Comparison of ENCODE assay signal across 17 mouse cellular contexts in genomic region chr14:120387293-120387692, GRCm38 (mm10).
DNase-seq lines count a peak whose midpoint lies in the region; ATAC-seq lines count a peak whose summit lies in the region.
"Had no signal": no experiment of that assay in that cellular context is flagged by ENCODE, and none has a peak within 500 bp of the region (broad histone marks: within the 10 kb centered on the region; RNA-seq: fewer than 3 reads in every experiment).

No protein-coding gene starts in this region.

- H3K36me3 ChIP-seq in hindbrain, embryonic 16.5 days (ENCODE audit: control insufficient read depth, insufficient read depth, low read length) = no peaks in the 10 kb centered on the region
- peaks cover 4% of the 10 kb centered on the region; the same call in 1 of the 2 replicates for H3K36me3 ChIP-seq in neural tube, embryonic 15.5 days

- peak; percentile 97 for DNase-seq in heart, adult 11 months
- DNase-seq in heart, postnatal 25 days (ENCODE audit: low spot score) = no peak
- DNase-seq in right cerebral cortex, adult 18-20 months = peak; percentile 52
- DNase-seq in right cerebral cortex, adult 2 months (ENCODE audit: low spot score in 2 of 2) = no peak
- DNase-seq in heart, postnatal 10 days = peak; percentile 58 to 69
- DNase-seq: adrenal gland, adult 8-10 months; right cerebral cortex, postnatal 14 days had no signal

- no peak for ATAC-seq in hindbrain, embryonic 16.5 days
- ATAC-seq in neural tube, embryonic 15.5 days (ENCODE audit: low FRiP score) = no peak
- ATAC-seq: forebrain, embryonic 16.5 days; intestine, embryonic 16.5 days; midbrain, embryonic 13.5 days; Patski had no signal

- intact Hi-C loops in heart, postnatal 25 days (cut with DNase I) = loop anchor here (10.0 kb wide), 1 partner anchor 52 kb away; no protein-coding TSS in a partner anchor
- intact Hi-C loops in heart, postnatal 10 days (cut with DNase I) = no loop called here

- no peaks in the 10 kb centered on the region for H3K9me3 ChIP-seq in hindbrain, embryonic 16.5 days (ENCODE audit: control insufficient read depth, low read length)
- no peaks in the 10 kb centered on the region for H3K9me3 ChIP-seq in neural tube, embryonic 15.5 days (replicated peaks)
- H3K9me3 ChIP-seq: embryonic facial prominence, embryonic 13.5 days; midbrain, embryonic 13.5 days; stomach, embryonic 15.5 days had no signal

- H3K4me3 ChIP-seq in hindbrain, embryonic 16.5 days (ENCODE audit: low read length) = no peak overlapping the region
- no peak overlapping the region for H3K4me3 ChIP-seq in neural tube, embryonic 15.5 days (replicated peaks)
- H3K4me3 ChIP-seq: embryonic facial prominence, embryonic 13.5 days; midbrain, embryonic 13.5 days; stomach, embryonic 15.5 days had no signal

- H3K4me1 ChIP-seq in hindbrain, embryonic 16.5 days (ENCODE audit: control insufficient read depth, insufficient read depth, low read depth, low read length) = no peaks in the 10 kb centered on the region
- peaks cover 14% of the 10 kb centered on the region for H3K4me1 ChIP-seq in neural tube, embryonic 15.5 days

- 87% methylated on average over 4 of the region's 4 CpGs for WGBS in hindbrain, embryonic 16.5 days
- 93% methylated on average over 4 of the region's 4 CpGs for WGBS in neural tube, embryonic 15.5 days

- H3K27ac ChIP-seq in hindbrain, embryonic 16.5 days (ENCODE audit: low read depth, low read length) = no peak overlapping the region
- no peak overlapping the region for H3K27ac ChIP-seq in neural tube, embryonic 15.5 days (replicated peaks)
- H3K27ac ChIP-seq: liver, embryonic 14.5 days; midbrain, embryonic 13.5 days; stomach, embryonic 15.5 days had no signal

- no peaks in the 10 kb centered on the region for H3K27me3 ChIP-seq in hindbrain, embryonic 16.5 days (replicated peaks; ENCODE audit: control insufficient read depth, insufficient read depth, low read length)
- no peaks in the 10 kb centered on the region for H3K27me3 ChIP-seq in neural tube, embryonic 15.5 days (replicated peaks)
- H3K27me3 ChIP-seq: CH12.LX; embryonic facial prominence, embryonic 13.5 days; midbrain, embryonic 13.5 days; Patski; stomach, embryonic 15.5 days had no signal

- H3K4me2 ChIP-seq in hindbrain, embryonic 16.5 days (ENCODE audit: low read length) = no peak overlapping the region
- H3K4me2 ChIP-seq in neural tube, embryonic 15.5 days = no peak overlapping the region
- H3K4me2 ChIP-seq: embryonic facial prominence, embryonic 13.5 days; midbrain, embryonic 13.5 days; stomach, embryonic 15.5 days had no signal

- H3K9ac ChIP-seq in hindbrain, embryonic 16.5 days (ENCODE audit: low read depth, low read length) = no peak overlapping the region
- no peak overlapping the region for H3K9ac ChIP-seq in neural tube, embryonic 15.5 days (replicated peaks)
- H3K9ac ChIP-seq: embryonic facial prominence, embryonic 13.5 days; liver, embryonic 14.5 days; midbrain, embryonic 13.5 days; stomach, embryonic 15.5 days had no signal

Comparison
In these comparisons a context has a peak if more than half of its experiments do, and no peak if none do; other contexts are left out.
1. DNase-seq: peak in heart, adult 11 months (single experiment), right cerebral cortex, adult 18-20 months (single experiment) and heart, postnatal 10 days (2 of 2); none in heart, postnatal 25 days (single experiment) and right cerebral cortex, adult 2 months (0 of 2).